Mouse (Mus musculus): ENCODE measurements around the gene Zfp219.

Gene Zfp219

GRCm38 (mm10) chr14:51997483-51997882 is 23.1 kb downstream of the Zfp219 start:
- no peak for DNase-seq (ENCODE audit: low spot score in 2 of 2)

GRCm38 (mm10) chr14:51996866-51997265 is 23.7 kb downstream of the Zfp219 start:
- peak; percentile 52 to 73 for DNase-seq (ENCODE audit: low spot score in 2 of 2)

DNA sequence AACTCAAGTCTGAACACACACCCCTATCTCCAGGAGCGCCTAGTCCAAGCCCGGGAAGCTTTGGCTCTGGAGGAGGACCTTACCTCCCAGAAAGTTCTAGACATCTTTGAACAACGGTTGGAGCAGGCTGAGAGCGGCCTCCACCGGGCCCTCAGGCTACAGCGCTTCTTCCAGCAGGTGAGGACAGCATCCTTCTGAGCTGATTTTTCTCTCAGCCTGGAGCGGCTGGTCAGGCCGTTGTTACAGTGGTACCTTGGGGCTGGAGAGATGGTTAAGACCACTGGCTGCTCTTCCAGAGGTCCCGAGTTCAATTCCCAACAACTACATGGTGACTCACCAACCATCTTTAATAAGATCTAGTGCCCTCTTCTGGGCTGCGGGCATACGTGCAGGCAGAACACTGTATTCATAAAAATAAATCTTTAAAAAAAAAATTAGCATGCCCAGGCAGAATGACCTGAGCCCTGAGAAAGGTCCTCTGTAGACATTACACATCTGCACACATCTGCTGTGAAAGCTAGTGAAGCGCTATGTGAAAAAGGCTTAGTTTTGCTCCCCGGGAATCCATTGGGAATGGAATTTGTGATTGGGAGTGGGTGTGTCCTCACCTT is 24.2 kb downstream of the Zfp219 start:
- DNase-seq (ENCODE audit: low spot score in 2 of 2) = peak in 1 of 2 experiments; percentile 14

DNA sequence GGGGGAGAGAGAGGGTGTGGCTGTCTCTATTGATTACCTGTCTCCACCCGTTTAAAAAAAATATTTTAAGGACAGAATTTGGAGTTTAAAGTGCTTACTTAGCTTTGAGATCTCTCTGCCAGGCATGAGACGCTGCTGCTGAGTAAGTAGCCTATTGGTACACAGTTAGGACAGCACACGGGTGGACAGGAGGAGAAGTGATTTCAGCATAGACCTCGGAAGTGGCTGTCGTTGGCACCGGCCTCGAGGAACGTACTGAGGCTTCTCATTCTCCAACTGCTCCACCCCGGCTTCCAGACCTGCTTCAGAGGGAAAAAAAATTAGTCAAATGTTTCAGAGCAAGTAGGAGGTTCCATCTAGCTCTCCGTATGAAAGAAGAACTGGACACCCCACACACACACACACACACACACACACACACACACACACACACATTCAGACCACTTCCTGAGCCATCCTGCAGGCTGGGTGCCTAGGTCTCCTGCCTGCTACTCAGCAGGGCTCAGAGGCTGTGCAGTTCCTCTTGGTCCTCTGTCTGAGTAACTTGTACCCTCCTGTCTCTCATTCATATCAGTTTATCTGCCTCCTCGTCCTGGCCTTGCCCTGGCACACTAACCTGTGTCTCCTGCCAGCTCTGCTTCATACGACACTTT is 25.2 kb downstream of the Zfp219 start:
- DNase-seq (ENCODE audit: low spot score in 2 of 2) = peak in 1 of 2 experiments; percentile 12

- DNase-seq (ENCODE audit: low spot score in 2 of 2) = no peak
Measured at GRCm38 (mm10) chr14:51994453-51994852, 26.1 kb downstream of the Zfp219 start.

DNA sequence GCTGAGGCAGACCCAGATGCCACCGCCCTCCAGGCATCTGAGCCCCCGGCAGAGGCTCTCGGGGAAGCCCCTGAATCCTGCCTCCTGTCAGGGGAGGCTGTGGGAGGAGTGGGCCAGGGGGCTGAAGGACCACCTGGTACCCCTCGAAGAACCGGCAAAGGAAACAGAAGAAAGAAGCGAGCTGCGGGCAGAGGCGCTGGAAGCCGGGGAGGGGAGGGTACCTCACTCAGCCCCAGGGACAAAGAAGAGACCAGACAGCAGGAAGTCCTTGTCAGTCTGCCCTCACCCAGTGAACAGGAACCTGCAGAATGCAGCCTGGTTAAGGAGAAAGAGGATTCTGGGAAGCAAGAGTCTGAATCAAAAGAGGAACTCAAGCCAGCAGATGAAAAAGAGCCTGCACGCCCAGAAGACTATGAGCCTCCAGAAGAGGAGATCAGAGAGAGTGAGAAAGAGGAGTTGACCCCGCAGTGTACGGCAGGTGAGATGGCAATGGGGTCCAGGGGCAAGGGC is 31.0 kb downstream of the Zfp219 start:
- DNase-seq (ENCODE audit: low spot score in 2 of 2) = no peak

DNA sequence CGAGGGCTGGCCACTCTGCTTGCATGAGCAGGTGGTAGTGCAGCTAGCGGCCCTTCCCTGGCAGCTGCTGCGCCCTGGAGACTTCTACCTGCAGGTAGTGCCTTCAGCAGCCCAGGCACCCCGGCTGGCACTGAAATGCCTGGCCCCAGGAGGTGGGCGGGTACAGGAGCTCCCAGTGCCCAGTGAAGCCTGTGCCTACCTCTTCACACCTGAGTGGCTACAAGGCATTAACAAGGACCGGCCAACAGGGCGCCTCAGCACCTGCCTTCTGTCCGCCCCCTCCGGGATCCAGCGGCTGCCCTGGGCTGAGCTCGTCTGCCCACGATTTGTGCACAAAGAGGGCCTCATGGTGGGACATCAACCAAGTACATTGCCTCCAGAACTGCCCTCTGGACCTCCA is 31.8 kb downstream of the Zfp219 start:
- DNase-seq (ENCODE audit: low spot score in 2 of 2) = no peak

DNA sequence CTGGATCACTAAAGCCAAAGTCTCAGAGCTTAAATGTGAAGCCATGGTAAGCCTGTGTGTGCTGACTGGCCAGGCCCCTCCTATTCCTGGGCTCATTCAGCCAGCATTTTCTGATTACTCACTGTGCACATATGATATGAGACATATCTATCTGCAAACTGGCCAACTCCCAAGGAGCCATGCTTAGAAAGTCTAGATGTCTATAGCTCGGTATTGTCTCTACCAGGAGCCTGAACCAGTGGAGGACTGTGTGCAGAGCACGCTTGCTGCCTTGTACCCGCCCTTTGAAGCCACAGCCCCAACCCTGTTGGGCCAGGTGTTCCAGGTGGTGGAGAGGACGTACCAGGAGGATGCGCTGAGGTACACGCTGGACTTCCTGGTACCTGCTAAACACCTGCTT is 33.4 kb downstream of the Zfp219 start:
- DNase-seq (ENCODE audit: low spot score in 2 of 2) = no peak

- no peak for DNase-seq (ENCODE audit: low spot score in 2 of 2)
Measured at GRCm38 (mm10) chr14:51986153-51986505, 34.4 kb downstream of the Zfp219 start.

DNA sequence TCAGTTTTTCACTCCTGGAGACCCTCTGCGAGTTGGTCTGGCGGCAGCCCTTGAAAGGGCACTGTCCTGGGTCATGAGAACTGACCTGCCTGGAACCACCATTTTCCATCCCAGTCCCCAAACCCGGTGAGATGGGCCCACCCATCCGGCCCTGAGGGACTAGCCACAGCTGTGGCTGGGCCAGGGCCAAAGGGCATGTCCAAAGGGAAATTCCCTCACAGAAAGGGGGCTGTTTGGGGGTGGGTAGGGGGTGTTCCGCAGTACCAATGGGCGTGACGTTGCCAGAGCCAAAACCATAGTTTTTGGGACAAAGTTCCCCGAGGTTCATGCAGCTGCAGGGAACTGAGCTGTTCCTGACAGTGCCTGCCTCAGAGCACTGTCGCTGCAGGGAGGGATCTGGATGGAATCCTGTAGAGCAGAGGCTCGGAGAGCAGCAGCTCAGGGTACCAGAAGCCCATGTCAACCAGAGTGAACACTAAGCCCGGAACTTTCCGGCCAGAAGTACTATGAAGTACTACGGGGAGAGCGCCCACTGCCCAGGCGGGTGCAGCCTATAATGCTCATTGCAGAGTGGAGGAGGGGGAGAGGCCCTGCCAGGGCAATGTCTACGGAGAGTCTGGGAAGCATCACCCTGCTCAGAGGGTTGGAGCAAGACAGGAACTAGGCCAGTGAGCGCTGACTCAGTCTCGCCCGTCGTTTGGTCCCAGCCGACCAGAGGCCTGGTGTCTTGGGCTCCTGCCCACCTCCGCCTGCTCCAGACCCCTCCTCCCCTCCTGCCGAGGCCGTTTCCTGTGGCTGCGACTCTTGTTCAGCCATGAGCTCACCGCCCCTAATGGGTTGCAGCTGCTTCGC is 35.0 kb downstream of the Zfp219 start:
- peak; percentile 52 to 74 for DNase-seq (ENCODE audit: low spot score in 2 of 2)

DNA sequence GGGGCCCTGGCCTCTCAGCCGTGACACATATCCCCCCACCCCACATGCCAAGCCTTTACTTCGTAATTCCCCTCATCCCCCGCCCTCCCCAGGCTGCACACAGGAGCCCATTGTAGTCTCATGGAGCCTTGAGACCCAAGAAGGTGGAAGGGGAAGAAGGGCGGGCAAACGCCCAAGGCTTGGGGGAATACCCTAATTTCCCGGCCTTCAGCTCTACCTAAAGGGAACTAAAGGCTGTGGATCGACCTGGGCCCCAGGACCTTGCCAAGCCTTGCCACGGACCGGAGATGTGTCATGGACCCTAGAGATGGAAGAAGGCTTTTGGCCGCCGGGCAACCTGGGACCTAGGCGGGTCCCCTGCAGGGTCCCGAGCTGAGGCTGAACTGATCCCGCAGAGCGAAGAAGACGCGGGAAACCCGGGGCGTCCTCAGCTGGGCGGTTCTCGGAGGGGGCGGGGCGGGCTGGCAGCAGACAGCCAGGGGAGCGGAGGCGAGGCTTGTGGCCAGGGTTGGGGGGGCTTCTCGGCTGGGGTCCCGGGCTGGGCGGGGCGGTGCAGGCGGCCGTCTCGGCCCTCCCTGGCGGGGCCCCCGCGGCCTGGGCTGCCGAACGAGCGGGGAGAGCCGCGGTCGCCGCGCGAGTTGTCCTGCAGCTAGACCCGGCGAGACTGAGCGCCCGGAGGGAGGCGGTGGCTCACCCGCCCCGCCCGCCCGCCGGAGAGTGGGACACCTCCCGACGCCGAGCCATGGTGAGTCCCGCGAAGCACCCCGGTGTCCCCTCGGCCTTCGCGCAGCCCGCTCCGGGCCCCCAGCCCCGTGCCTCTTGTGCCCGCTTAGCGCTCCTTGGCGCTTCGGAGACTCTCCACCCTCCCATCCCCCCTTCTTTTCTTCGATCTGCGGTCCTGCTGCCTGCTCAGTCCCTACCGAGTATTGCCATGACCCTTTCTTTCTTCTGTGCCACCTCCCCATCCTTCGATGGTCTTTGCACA is 36.0 kb downstream of the Zfp219 start, which contains the start of gene Arhgef40:
Gene Arhgef40 (plus strand): TSS at position 473 of the 985 bp plus-strand sequence.
- DNase-seq (ENCODE audit: low spot score in 2 of 2) = peak; percentile 69 to 84

GRCm38 (mm10) chr14:51983855-51984246 is 36.7 kb downstream of the Zfp219 start:
- no peak for DNase-seq (ENCODE audit: low spot score in 2 of 2)

- no peak for DNase-seq (ENCODE audit: low spot score in 2 of 2)
Measured at GRCm38 (mm10) chr14:51983251-51983650, 37.3 kb downstream of the Zfp219 start.

DNA sequence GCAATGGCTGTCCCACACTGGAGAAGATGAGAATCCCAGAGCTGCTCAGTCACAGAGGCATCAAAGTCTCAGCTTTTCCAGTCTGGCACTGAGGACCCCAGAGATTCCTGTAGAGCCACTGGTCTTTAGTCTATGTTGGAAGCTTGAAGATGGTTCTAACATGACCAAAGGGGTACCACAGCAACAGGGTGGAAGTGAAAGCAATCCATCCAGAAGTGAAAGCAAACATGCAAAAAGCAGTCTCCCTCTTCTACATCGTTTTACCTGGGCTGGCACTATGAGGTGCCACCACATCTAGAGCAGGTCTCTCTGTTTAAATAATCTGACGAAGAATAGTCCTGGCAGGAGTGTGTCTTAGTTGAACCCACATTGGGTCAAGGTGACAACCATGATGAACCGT is 41.3 kb downstream of the Zfp219 start:
- DNase-seq (ENCODE audit: low spot score in 2 of 2) = no peak

DNA sequence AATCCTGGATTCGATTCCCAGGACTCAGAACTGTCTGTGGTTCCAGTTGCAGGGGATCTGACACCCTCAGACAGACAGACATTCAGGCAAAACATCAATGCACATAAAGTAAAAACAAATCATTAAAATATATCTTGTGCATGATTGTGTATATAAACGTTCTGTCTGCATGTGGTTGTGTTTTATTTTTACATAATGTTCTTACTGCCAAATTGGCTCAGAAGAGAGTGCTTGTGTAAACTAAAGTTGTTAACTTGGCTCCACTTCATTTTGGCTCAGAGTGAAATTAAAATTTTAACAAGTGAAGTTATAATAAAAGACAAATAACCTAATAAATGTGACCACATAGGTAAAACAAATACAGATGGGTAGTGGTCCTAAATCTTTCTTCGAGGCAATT is 53.1 kb downstream of the Zfp219 start:
- no peak for DNase-seq (ENCODE audit: low spot score in 2 of 2)

DNA sequence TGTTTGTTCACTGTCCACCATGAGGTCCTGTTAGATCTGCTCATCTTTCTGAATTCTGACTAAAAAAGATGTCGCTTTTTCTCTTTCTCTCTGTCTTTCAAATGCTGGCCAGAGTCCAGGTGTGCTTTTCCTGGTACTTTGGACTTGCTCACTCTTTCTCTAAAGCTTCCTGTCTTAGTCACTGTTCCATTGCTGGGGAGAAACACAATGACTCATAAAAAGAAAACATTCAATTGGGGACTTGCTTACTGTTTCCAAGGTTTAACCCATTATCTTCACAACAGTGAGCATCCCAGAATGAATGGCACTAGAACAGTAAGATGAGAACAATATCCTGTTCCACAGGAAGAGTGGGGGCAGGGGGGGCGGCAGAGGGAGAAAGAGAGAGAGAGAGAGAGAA is 60.2 kb downstream of the Zfp219 start:
- DNase-seq (ENCODE audit: low spot score in 2 of 2) = no peak
